Mouse (Mus musculus): ENCODE data around the gene Hs3st5. TPM values are rescaled to one million over a fixed set of nuclear protein-coding genes. Genes with fewer than 3 reads are reported as not detected.

Gene Hs3st5
- polyA plus RNA-seq, 1 experiment from 2014 or later: 5.6 TPM

GRCm38 (mm10) chr10:36729361-36730098 is 222.9 kb downstream of the Hs3st5 start:
- Histone ChIP-seq H3K4me3 (replicated peaks) (no peak overlapping the region), H3K9ac (no peak overlapping the region), H3K4me2 (replicated peaks) (no peak overlapping the region), H3K27ac (replicated peaks) (no peak overlapping the region), H3K36me3 (no peaks in the 10 kb centered on the region), H3K9me3 (replicated peaks) (no peaks in the 10 kb centered on the region), H3K4me1 (no peaks in the 10 kb centered on the region), H3K27me3 (no peaks in the 10 kb centered on the region)
- WGBS: 64% methylated on average over 13 of the region's 13 CpGs
- ATAC-seq (ENCODE audit: insufficient number of reproducible peaks, low FRiP score, low TSS enrichment, low read depth): no peak

GRCm38 (mm10) chr10:36739375-36739774 is 232.8 kb downstream of the Hs3st5 start:
- no peak for ATAC-seq (ENCODE audit: insufficient number of reproducible peaks, low FRiP score, low TSS enrichment, low read depth)
- no peaks in the 10 kb centered on the region for H3K4me1 ChIP-seq
- H3K4me3 ChIP-seq (replicated peaks): no peak overlapping the region
- H3K36me3 ChIP-seq: no peaks in the 10 kb centered on the region
- H3K9ac ChIP-seq: no peak overlapping the region
- H3K4me2 ChIP-seq (replicated peaks): no peak overlapping the region
- no peaks in the 10 kb centered on the region for H3K9me3 ChIP-seq (replicated peaks)
- H3K27ac ChIP-seq (replicated peaks): no peak overlapping the region
- H3K27me3 ChIP-seq: no peaks in the 10 kb centered on the region

GRCm38 (mm10) chr10:36750021-36750420 is 243.4 kb downstream of the Hs3st5 start:
- H3K27me3 ChIP-seq: no peaks in the 10 kb centered on the region
- H3K4me2 ChIP-seq (replicated peaks): no peak overlapping the region
- no peaks in the 10 kb centered on the region for H3K9me3 ChIP-seq (replicated peaks)
- no peaks in the 10 kb centered on the region for H3K4me1 ChIP-seq
- WGBS: 76% methylated on average over 1 of the region's 1 CpGs
- no peaks in the 10 kb centered on the region for H3K36me3 ChIP-seq
- no peak overlapping the region for H3K9ac ChIP-seq
- H3K4me3 ChIP-seq (replicated peaks): no peak overlapping the region
- ATAC-seq (ENCODE audit: insufficient number of reproducible peaks, low FRiP score, low TSS enrichment, low read depth): no peak
- H3K27ac ChIP-seq (replicated peaks): no peak overlapping the region

- no peak for ATAC-seq (ENCODE audit: insufficient number of reproducible peaks, low FRiP score, low TSS enrichment, low read depth)
- H3K36me3 ChIP-seq: no peaks in the 10 kb centered on the region
- no peak overlapping the region for H3K27ac ChIP-seq (replicated peaks)
- no peak overlapping the region for H3K4me2 ChIP-seq (replicated peaks)
- no peaks in the 10 kb centered on the region for H3K9me3 ChIP-seq (replicated peaks)
- no peak overlapping the region for H3K9ac ChIP-seq
- no peaks in the 10 kb centered on the region for H3K27me3 ChIP-seq
- 33% methylated on average over 1 of the region's 1 CpGs for WGBS
- no peak overlapping the region for H3K4me3 ChIP-seq (replicated peaks)
- H3K4me1 ChIP-seq: no peaks in the 10 kb centered on the region
Measured at GRCm38 (mm10) chr10:36754471-36754870, 247.9 kb downstream of the Hs3st5 start.

- Histone ChIP-seq H3K9ac (no peak overlapping the region), H3K27ac (replicated peaks) (no peak overlapping the region), H3K27me3 (no peaks in the 10 kb centered on the region), H3K36me3 (no peaks in the 10 kb centered on the region), H3K9me3 (replicated peaks) (no peaks in the 10 kb centered on the region), H3K4me1 (no peaks in the 10 kb centered on the region), H3K4me2 (replicated peaks) (no peak overlapping the region), H3K4me3 (replicated peaks) (no peak overlapping the region)
- no peak for ATAC-seq (ENCODE audit: insufficient number of reproducible peaks, low FRiP score, low TSS enrichment, low read depth)
Measured at GRCm38 (mm10) chr10:36773595-36773994, 267.0 kb downstream of the Hs3st5 start.

GRCm38 (mm10) chr10:36774898-36775297 is 268.3 kb downstream of the Hs3st5 start:
- Histone ChIP-seq H3K36me3 (no peaks in the 10 kb centered on the region), H3K9ac (no peak overlapping the region), H3K4me2 (replicated peaks) (no peak overlapping the region), H3K27me3 (no peaks in the 10 kb centered on the region), H3K9me3 (replicated peaks) (no peaks in the 10 kb centered on the region), H3K4me1 (no peaks in the 10 kb centered on the region), H3K27ac (replicated peaks) (no peak overlapping the region), H3K4me3 (replicated peaks) (no peak overlapping the region)
- 82% methylated on average over 6 of the region's 6 CpGs for WGBS
- no peak for ATAC-seq (ENCODE audit: insufficient number of reproducible peaks, low FRiP score, low TSS enrichment, low read depth)

GRCm38 (mm10) chr10:36781641-36782040 is 275.0 kb downstream of the Hs3st5 start:
- Histone ChIP-seq H3K4me1 (no peaks in the 10 kb centered on the region), H3K9ac (no peak overlapping the region), H3K36me3 (no peaks in the 10 kb centered on the region), H3K27ac (replicated peaks) (no peak overlapping the region), H3K27me3 (no peaks in the 10 kb centered on the region), H3K9me3 (replicated peaks) (no peaks in the 10 kb centered on the region), H3K4me3 (replicated peaks) (no peak overlapping the region), H3K4me2 (replicated peaks) (no peak overlapping the region)
- WGBS: 52% methylated on average over 1 of the region's 1 CpGs
- no peak for ATAC-seq (ENCODE audit: insufficient number of reproducible peaks, low FRiP score, low TSS enrichment, low read depth)

GRCm38 (mm10) chr10:36786970-36787369 is 280.4 kb downstream of the Hs3st5 start:
- no peak for ATAC-seq (ENCODE audit: insufficient number of reproducible peaks, low FRiP score, low TSS enrichment, low read depth)
- no peaks in the 10 kb centered on the region for H3K4me1 ChIP-seq
- H3K36me3 ChIP-seq: no peaks in the 10 kb centered on the region
- WGBS: 82% methylated on average over 7 of the region's 7 CpGs
- H3K27me3 ChIP-seq: no peaks in the 10 kb centered on the region
- no peak overlapping the region for H3K27ac ChIP-seq (replicated peaks)
- no peak overlapping the region for H3K4me2 ChIP-seq (replicated peaks)
- H3K9ac ChIP-seq: no peak overlapping the region
- no peaks in the 10 kb centered on the region for H3K9me3 ChIP-seq (replicated peaks)
- H3K4me3 ChIP-seq (replicated peaks): no peak overlapping the region

- no peak overlapping the region for H3K4me3 ChIP-seq (replicated peaks)
- H3K27me3 ChIP-seq: no peaks in the 10 kb centered on the region
- no peak overlapping the region for H3K9ac ChIP-seq
- H3K27ac ChIP-seq (replicated peaks): no peak overlapping the region
- H3K4me1 ChIP-seq: no peaks in the 10 kb centered on the region
- H3K4me2 ChIP-seq (replicated peaks): no peak overlapping the region
- no peaks in the 10 kb centered on the region for H3K9me3 ChIP-seq (replicated peaks)
- 25% methylated on average over 2 of the region's 2 CpGs for WGBS
- no peak for ATAC-seq (ENCODE audit: insufficient number of reproducible peaks, low FRiP score, low TSS enrichment, low read depth)
- no peaks in the 10 kb centered on the region for H3K36me3 ChIP-seq
Measured at GRCm38 (mm10) chr10:36791771-36792170, 285.2 kb downstream of the Hs3st5 start.

- H3K4me3 ChIP-seq (replicated peaks): no peak overlapping the region
- H3K4me2 ChIP-seq (replicated peaks): no peak overlapping the region
- H3K36me3 ChIP-seq: no peaks in the 10 kb centered on the region
- no peak overlapping the region for H3K27ac ChIP-seq (replicated peaks)
- H3K9ac ChIP-seq: no peak overlapping the region
- H3K27me3 ChIP-seq: no peaks in the 10 kb centered on the region
- H3K9me3 ChIP-seq (replicated peaks): no peaks in the 10 kb centered on the region
- ATAC-seq (ENCODE audit: insufficient number of reproducible peaks, low FRiP score, low TSS enrichment, low read depth): no peak
- no peaks in the 10 kb centered on the region for H3K4me1 ChIP-seq
Measured at GRCm38 (mm10) chr10:36795311-36795710, 288.7 kb downstream of the Hs3st5 start.

- H3K4me2 ChIP-seq (replicated peaks): no peak overlapping the region
- no peak for ATAC-seq (ENCODE audit: insufficient number of reproducible peaks, low FRiP score, low TSS enrichment, low read depth)
- no peaks in the 10 kb centered on the region for H3K9me3 ChIP-seq (replicated peaks)
- H3K4me1 ChIP-seq: no peaks in the 10 kb centered on the region
- no peak overlapping the region for H3K4me3 ChIP-seq (replicated peaks)
- no peaks in the 10 kb centered on the region for H3K36me3 ChIP-seq
- WGBS: 5% methylated on average over 2 of the region's 2 CpGs
- H3K9ac ChIP-seq: no peak overlapping the region
- H3K27ac ChIP-seq (replicated peaks): no peak overlapping the region
- H3K27me3 ChIP-seq: no peaks in the 10 kb centered on the region
Measured at GRCm38 (mm10) chr10:36800925-36801482, 294.4 kb downstream of the Hs3st5 start.

GRCm38 (mm10) chr10:36803705-36804104 is 297.1 kb downstream of the Hs3st5 start:
- H3K27ac ChIP-seq (replicated peaks): no peak overlapping the region
- H3K36me3 ChIP-seq: no peaks in the 10 kb centered on the region
- H3K4me1 ChIP-seq: no peaks in the 10 kb centered on the region
- no peaks in the 10 kb centered on the region for H3K27me3 ChIP-seq
- no peak for ATAC-seq (ENCODE audit: insufficient number of reproducible peaks, low FRiP score, low TSS enrichment, low read depth)
- no peak overlapping the region for H3K9ac ChIP-seq
- 21% methylated on average over 2 of the region's 2 CpGs for WGBS
- H3K9me3 ChIP-seq (replicated peaks): no peaks in the 10 kb centered on the region
- H3K4me3 ChIP-seq (replicated peaks): no peak overlapping the region
- no peak overlapping the region for H3K4me2 ChIP-seq (replicated peaks)

All from embryonic facial prominence, embryonic 15.5 days (tissue).